Mouse (Mus musculus): Measurements from ENCODE around the gene Tes3-ps. TPM values are rescaled to one million over a fixed set of nuclear protein-coding genes. Genes with fewer than 3 reads are reported as not detected.

The Tes3-ps gene
- 1 to 10 TPM; 1.7 to 2.1 TPM for total RNA-seq (2021)
- long read RNA-seq, experiment 1 = 0 reads
- long read RNA-seq, experiment 2 = 0 reads

GRCm38 (mm10) chr13:49492376-49493368, at the start of gene Tes3-ps:
TSS of gene Tes3-ps (plus strand) at chr13:49493318.
- no peak for DNase-seq
- intact Hi-C loops (cut with DNase I; ENCODE audit: low total_unique reads) = no loop called here

DNA sequence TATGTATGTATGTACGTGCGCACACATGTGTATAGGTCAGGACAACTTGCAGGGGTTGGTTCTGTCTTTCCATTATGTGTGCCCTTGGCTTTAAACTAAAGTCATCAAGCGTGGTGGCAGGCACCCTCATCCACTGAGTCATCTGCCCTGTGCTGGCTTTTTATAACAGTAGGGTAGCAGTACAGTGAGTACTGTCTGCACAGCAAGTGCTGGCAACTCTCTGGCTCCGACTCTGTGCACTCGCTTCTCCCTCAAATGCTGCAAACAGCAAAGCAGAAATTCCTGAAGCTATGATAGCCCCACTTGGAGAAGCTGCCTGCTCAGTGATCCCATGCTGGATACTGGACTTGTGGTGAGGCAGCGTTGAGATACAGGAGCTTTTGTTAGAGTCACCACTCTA, 48.7 kb upstream of the Tes3-ps start:
- DNase-seq = no peak
- intact Hi-C loops (cut with DNase I; ENCODE audit: low total_unique reads) = no loop called here

- DNase-seq = peak; percentile 87
- intact Hi-C loops (cut with DNase I; ENCODE audit: low total_unique reads) = loop anchor here (5.0 kb wide), 1 partner anchor 198 kb away; no protein-coding TSS in a partner anchor
Measured at GRCm38 (mm10) chr13:49449318-49449749, 43.8 kb upstream of the Tes3-ps start.

- DNase-seq = no peak
Measured at GRCm38 (mm10) chr13:49460276-49460675, 32.8 kb upstream of the Tes3-ps start.

DNA sequence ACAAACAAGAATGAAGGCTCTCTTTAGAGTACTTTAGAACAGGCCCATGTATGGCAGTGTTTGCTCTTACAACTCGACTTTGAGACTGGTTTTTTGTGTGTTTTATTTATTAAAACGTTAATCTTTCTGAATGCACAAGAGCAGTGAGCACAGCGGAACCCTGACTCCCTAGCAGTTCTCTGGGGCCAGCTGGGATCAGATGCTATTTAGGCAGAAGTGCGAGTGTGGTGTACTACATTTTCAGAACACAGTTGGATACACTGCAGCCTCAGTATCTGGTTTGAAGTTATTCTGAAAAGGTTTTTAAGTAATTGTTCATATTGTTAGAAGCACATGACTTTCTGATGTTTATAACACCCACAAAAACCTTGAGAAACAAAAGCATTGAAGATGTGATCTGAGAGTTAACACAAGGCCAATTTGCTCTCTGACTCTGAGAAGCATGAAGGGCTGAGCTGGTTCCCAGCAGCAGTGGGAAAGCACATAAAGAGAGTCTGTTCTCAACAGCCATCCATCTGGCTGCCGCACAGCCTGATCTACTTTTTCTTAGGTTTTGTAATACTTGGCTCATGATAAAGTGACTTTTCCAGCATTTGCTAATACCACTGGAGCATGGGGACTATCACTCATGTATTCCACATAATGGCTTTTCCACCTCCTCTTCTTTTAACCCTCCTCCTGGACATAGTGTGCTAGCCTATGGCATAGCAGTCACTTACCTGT, 32.3 kb upstream of the Tes3-ps start:
- DNase-seq = peak; percentile 57
- intact Hi-C loops (cut with DNase I; ENCODE audit: low total_unique reads) = no loop called here

More at GRCm38 (mm10) chr13:49460276-49460675, 32.8 kb upstream of the Tes3-ps start:
- intact Hi-C loops (cut with DNase I; ENCODE audit: low total_unique reads) = no loop called here

DNA sequence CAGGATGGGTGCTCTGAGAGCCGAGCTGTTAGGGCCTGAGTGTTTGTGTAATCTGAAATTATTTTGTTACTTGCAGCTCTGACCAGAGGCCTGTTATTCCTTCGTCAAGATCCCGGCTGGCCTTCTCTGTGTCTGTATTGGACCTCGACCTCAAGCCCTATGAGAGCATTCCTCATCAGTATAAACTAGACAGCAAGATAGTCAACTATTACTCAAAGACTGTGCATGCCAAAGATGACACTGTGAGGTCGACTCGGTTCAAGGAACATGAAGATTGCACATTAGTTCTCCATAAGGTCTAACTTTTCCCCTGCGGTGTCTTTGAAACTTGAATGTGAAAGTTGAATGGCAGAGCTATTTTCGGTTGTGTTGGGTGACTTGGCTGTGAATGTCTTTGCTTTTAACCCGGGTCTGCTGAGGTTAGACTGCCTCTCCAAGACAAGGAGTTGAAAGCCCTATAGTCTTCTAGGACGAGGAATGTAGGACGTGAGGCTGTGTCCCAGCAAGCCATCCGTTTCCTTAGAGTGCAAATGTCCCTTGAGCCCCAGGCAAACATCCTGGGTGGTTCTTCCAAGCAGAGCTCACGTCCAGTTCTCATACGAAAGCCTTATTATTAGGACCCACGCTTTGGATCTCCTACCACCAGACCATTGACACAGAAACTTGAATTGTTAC, 31.5 kb upstream of the Tes3-ps start:
- intact Hi-C loops (cut with DNase I; ENCODE audit: low total_unique reads) = no loop called here
- no peak for DNase-seq

DNA sequence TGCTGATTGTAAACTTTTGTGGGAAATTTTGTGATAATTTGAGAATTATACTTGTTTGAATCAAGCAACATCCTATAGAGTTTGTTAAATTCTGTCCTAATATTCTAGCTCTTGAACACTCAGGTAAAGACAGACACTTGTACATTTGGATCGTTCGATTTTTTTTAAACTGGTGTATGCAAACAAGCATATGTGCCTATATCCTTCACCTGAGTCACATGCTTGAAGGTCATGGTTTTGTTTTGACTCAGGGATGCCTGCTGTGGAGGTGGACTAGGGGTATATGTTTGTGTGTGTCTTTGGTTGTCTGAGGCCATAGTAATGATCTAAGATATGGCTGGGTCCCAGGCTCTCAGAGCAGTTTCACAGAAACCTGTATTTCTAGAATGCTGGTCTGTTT, 30.2 kb upstream of the Tes3-ps start:
- no peak for DNase-seq
- intact Hi-C loops (cut with DNase I; ENCODE audit: low total_unique reads) = no loop called here

DNA sequence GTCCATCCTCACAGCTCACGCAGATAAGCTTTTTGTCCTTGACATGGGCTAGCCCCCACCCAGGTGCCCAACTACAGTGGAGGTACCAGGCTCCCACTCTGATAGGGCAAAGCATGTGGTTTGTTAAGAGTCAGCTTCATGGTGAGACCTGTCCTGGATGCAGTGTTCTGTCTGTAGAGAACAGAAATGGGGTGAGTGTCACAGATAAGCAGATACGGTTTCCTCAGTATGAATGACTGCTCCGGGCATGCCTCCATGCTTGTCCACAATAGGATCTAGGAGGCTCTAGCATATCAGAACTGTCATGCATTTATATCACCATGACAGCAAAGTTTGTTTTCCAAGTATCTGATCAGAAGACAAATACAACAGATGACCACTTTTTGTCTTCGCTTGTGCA, 27.2 kb upstream of the Tes3-ps start:
- intact Hi-C loops (cut with DNase I; ENCODE audit: low total_unique reads) = no loop called here
- DNase-seq = no peak

- DNase-seq = peak; percentile 88
- intact Hi-C loops (cut with DNase I; ENCODE audit: low total_unique reads) = no loop called here
Measured at GRCm38 (mm10) chr13:49466393-49467075, 26.6 kb upstream of the Tes3-ps start.

DNA sequence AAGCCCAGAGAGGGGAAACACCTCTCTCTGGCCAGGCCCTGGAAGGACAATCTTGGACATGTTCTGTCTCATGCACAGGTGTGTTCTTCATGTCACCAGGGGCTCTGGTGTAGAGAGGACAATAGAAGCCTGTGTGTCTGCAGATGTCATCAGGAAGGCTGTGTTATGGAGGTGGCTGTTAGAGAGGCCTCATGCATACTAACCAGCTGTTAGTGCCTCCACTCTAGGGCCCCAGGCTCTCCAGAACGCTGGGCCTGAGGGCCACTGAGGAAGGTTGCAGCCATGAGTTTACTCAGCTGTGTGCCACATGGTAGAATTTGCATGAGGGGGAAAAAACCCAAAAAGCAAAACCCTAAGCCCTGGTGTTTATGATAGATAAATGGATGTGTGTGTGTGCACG, 25.5 kb upstream of the Tes3-ps start:
- intact Hi-C loops (cut with DNase I; ENCODE audit: low total_unique reads) = no loop called here
- no peak for DNase-seq

DNA sequence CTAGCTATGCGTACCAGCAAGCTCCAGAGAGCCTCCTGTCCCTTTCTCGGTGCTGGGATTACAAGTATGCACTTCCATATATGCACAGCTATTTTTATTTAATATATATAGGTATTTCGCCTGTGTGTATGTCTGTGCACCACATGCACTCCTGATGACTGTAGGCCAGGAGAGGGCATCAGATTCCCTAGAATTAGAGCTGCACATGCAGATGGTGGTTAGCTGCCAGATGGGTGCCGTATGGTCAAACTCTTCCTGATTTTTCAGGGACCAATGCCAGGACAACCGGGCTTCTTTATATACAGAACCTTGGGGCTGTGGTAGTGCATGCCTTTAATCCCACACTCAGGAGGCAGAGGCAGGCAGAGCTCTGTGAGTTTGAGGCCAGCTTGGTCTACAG, 24.1 kb upstream of the Tes3-ps start:
- intact Hi-C loops (cut with DNase I; ENCODE audit: low total_unique reads) = no loop called here
- no peak for DNase-seq

- no peak for DNase-seq
- intact Hi-C loops (cut with DNase I; ENCODE audit: low total_unique reads) = no loop called here
Measured at GRCm38 (mm10) chr13:49470319-49470718, 22.8 kb upstream of the Tes3-ps start.

DNA sequence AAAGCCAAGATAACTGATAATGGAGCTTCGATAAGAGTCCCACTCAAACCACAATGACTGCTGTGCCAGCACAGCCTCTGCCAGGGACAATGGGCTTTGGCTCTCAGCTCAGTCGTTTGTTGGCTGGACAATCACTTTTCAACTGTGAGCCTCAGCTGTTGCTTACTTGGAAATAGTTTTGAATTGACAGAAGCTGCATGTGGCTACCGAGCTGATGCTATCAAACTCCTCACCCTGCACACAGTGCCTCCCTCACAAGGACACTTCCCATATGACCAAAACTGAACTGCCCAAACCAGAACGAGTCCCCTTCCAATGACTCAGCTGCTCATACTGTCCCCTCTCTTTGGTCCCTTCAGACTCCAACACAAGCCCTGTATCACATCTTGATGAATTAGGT, 22.3 kb upstream of the Tes3-ps start:
- no peak for DNase-seq
- intact Hi-C loops (cut with DNase I; ENCODE audit: low total_unique reads) = no loop called here

DNA sequence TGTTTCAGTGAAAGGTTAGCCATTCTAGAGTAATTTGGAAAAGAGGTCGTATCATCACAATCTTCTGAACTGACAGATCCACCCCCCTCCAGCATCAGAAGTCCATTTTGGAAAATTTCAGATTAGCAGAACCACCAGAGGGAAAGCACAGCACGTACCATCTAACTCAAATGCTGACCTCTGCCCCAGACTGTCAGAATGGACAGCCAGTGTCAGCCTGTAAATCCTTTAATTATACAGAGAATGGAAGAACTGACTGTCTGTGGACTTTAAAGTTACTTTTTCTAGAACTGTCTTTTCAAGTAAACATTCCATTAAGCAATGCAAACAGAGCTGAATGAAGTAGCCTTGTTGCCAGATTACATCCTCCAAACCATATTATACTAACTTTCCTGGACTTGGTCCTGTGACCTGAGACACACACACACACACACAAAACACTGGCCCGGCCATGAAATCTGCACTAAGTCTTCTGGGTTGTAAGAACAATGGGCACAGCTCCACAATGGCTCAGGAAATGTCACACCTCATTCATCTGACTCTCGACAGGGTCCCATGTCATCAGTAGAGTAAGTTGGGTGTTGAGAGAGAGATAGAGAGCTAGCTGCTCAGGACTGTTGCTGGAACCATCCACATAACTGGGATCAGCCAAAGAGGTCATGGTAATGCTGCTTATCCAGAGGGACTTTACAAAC, 21.0 kb upstream of the Tes3-ps start:
- DNase-seq = no peak
- intact Hi-C loops (cut with DNase I; ENCODE audit: low total_unique reads) = no loop called here

- intact Hi-C loops (cut with DNase I; ENCODE audit: low total_unique reads) = no loop called here
- no peak for DNase-seq
Measured at GRCm38 (mm10) chr13:49472676-49473005, 20.5 kb upstream of the Tes3-ps start.

- intact Hi-C loops (cut with DNase I; ENCODE audit: low total_unique reads) = no loop called here
- DNase-seq = no peak
Measured at GRCm38 (mm10) chr13:49477887-49478286, 15.2 kb upstream of the Tes3-ps start.

DNA sequence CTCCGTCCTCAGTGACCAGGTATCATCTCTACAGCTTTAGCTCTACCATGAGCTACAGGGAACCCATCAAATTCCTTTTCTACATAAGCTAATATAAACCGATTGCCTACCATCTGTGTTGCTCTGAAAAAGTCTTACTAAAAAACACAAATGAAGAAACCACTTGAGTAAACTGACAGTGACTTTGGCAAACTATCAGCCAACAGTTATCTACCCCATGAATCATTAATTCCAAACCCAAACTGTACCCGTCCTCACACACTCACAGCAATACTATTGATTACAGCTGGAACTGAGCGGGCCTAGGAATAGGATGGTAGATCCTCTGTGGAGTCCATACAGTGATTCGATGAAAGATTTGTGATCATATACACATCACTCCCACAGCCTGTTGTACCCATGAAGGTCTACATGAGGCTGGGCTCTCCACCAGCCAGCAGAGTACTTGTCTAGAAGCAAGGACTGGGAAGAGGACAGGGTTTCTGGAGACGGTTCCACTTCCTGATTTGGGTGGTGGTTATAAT, 14.2 kb upstream of the Tes3-ps start:
- DNase-seq = no peak
- intact Hi-C loops (cut with DNase I; ENCODE audit: low total_unique reads) = no loop called here

DNA sequence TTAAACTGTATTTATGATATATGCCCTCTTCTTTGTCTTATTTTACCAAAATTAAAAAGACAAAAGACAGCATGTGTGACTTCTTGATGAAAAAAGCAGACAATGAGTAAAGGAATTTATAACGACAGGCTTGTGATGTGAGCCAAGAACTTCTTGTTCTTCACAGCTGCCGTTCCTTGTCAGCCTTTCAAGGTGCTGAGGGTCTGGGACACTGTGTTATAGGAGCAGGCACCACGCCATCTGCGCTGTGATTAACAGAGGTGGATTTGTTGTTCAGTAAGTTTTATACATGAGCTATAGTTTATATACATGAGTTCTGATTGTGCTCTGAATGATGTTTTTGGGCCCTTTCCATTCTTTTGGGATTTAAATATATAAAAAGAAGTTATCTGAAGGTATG, 13.7 kb upstream of the Tes3-ps start:
- DNase-seq = peak; percentile 65
- intact Hi-C loops (cut with DNase I; ENCODE audit: low total_unique reads) = no loop called here

GRCm38 (mm10) chr13:49480057-49480456, 13.1 kb upstream of the Tes3-ps start:
- DNase-seq = peak; percentile 84
- intact Hi-C loops (cut with DNase I; ENCODE audit: low total_unique reads) = no loop called here

Measured in gastrocnemius, postnatal 14 days (tissue).